Mouse (Mus musculus) lung, adult 2 months (tissue): Measurements from ENCODE around the gene Carmil1. TPM values are rescaled to one million over a fixed set of nuclear protein-coding genes. Genes with fewer than 3 reads are reported as not detected.

Experiments
- DNase-seq: peaks from one replicate; pipeline ENCODE4 v3.0.0; 2022
- H3K4me1 ChIP-seq: fragments of 200-500 bp; 2 replicates; pipeline ENCODE4 v1.6.1; 2011; ENCODE audit warnings: low read length; ENCODE audit not compliant: control insufficient read depth, insufficient read depth
- H3K4me3 ChIP-seq: fragments of 200-500 bp; replicated peaks from 2 replicates; pipeline ENCODE3; 2011; ENCODE audit warnings: low read depth, mild to moderate bottlenecking, control low read depth, low read length; ENCODE audit errors: extremely low read depth
- CTCF ChIP-seq: fragments of 200-500 bp; IDR thresholded peaks from 2 replicates; pipeline ENCODE4 v1.5.1; 2011; ENCODE audit warnings: mild to moderate bottlenecking, low read length, control low read depth; ENCODE audit not compliant: insufficient read depth
- POLR2A ChIP-seq: fragments of 200-500 bp; IDR thresholded peaks from 2 replicates; pipeline ENCODE4 v1.6.1; 2011; ENCODE audit warnings: low read depth, mild to moderate bottlenecking, control low read depth, low read length, borderline replicate concordance; ENCODE audit errors: extremely low read depth
- WGBS: fragments of 180-500 bp; shearing (Covaris S2); methylation state at CpG from one replicate; pipeline ENCODE4 v1.1.7; 2018; 5-methylcytosine and 5-hydroxymethylcytosine counted together
- polyA plus RNA-seq: library from polyadenylated mRNA; depleted of rRNA; stranded (reverse); fragments of >200 nt; gene quantifications from 2 replicates; pipeline ENCODE4 v1.2.3, GENCODE M21; 2012; rRNA removed

Carmil1 gene
- polyA plus RNA-seq, 1 experiment: 17.3 TPM

- TF ChIP-seq POLR2A (no peak), CTCF (no peak)
- 21% methylated on average over 9 of the region's 9 CpGs for WGBS
These were observed 286.6 kb downstream of the Carmil1 start for GRCm38 (mm10) chr13:23994024-23994423.

DNA sequence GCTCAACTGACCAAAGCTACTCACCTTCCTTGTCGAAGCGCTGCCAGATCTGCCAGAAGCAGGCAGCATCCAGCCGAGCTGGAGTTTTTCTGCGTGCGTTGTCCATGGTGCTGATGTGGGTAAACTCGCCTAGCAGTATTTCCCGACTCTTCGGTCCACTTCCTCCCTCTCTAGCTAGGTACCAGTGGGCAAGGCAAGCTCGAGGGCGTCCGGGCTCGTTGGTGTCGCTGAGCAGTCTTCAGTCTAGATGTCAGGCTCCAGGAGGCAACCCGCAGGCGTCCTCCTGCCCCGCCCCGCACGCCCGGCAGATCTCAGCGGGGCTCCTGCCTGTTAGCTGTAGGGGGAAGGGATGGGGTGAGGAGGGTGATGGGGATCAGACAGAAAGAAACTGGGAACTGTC is 289.7 kb downstream of the Carmil1 start, which contains the start of gene Scgn:
Scgn (minus strand) TSS at position 287 of the 400 bp plus-strand sequence.
- Histone ChIP-seq H3K4me3 (no peak within 1 kb of the TSS), H3K4me1 (no peaks in the 10 kb centered on the region)
- TF ChIP-seq POLR2A (no peak), CTCF (no peak)
- DNase-seq: peak; percentile 26
- 2% methylated on average over 20 of the region's 20 CpGs for WGBS

More at GRCm38 (mm10) chr13:23994024-23994423, 286.6 kb downstream of the Carmil1 start:
- H3K4me3 ChIP-seq: no peak overlapping the region
- no peak for DNase-seq
- no peaks in the 10 kb centered on the region for H3K4me1 ChIP-seq

DNA sequence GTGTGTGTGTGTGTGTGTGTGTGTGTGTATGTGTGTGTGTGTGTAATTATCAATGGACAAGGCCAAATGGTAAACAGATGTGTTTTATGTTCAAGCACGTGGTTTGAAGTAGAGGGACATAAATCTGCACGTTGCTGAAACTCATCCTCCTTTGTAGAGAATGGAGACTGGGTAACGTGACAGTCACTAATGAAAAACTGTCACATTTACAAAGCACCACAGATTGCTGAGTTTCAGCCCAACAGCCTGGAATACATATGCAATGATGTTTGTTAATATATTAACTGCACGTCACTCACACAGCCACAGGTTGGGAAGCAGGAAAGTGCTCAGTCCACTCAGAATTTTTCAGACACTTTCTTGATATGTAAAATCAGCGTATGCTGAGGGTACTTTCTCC is 290.1 kb downstream of the Carmil1 start:
- 41% methylated on average over 5 of the region's 5 CpGs for WGBS
- Histone ChIP-seq H3K4me3 (no peak overlapping the region), H3K4me1 (no peaks in the 10 kb centered on the region)
- TF ChIP-seq POLR2A: no peak
- TF ChIP-seq CTCF: no peak
- no peak for DNase-seq

- Histone ChIP-seq H3K4me3 (no peak overlapping the region), H3K4me1 (no peaks in the 10 kb centered on the region)
- DNase-seq: no peak
- TF ChIP-seq POLR2A: no peak
- TF ChIP-seq CTCF: no peak
- WGBS: 39% methylated on average over 3 of the region's 3 CpGs
These were observed 295.5 kb downstream of the Carmil1 start for GRCm38 (mm10) chr13:23985130-23985529.

- H3K4me3 ChIP-seq: no peak overlapping the region
- TF ChIP-seq CTCF (no peak), POLR2A (no peak)
- DNase-seq: no peak
- 37% methylated on average over 5 of the region's 5 CpGs for WGBS
- H3K4me1 ChIP-seq: no peaks in the 10 kb centered on the region
These were observed 308.3 kb downstream of the Carmil1 start for GRCm38 (mm10) chr13:23972271-23972670.

- DNase-seq: no peak
- TF ChIP-seq POLR2A: no peak
- no peak for TF ChIP-seq CTCF
- Histone ChIP-seq H3K4me1 (no peaks in the 10 kb centered on the region), H3K4me3 (no peak overlapping the region)
- 63% methylated on average over 2 of the region's 2 CpGs for WGBS
These were observed 308.7 kb downstream of the Carmil1 start for GRCm38 (mm10) chr13:23971870-23972269.

- no peak for DNase-seq
- H3K4me3 ChIP-seq: no peak overlapping the region
- 70% methylated on average over 2 of the region's 2 CpGs for WGBS
- H3K4me1 ChIP-seq: no peaks in the 10 kb centered on the region
- no peak for TF ChIP-seq POLR2A
- no peak for TF ChIP-seq CTCF
These were observed 315.7 kb downstream of the Carmil1 start for GRCm38 (mm10) chr13:23964909-23965308.

Other genes starting within 250 kb of the Carmil1 start
- gene Cmah, start 46.6 kb upstream of the Carmil1 start, polyA plus RNA-seq: 2.7 and 3.5 TPM in 2 replicates